Mouse (Mus musculus) splenic B cell, adult 2 months (primary cell): ENCODE data around the gene 4921511C20Rik.

Source experiments
- DNase-seq: peaks from one replicate; pipeline ENCODE4 v3.0.0-alpha.2; 2011; ENCODE audit warnings: low read depth, low spot score
- H3K27me3 ChIP-seq: 2 replicates; pipeline ENCODE4 v1.6.1; 2012; ENCODE audit warnings: mild to moderate bottlenecking, low read length, moderate library complexity, mixed read lengths; ENCODE audit not compliant: control insufficient read depth, poor library complexity, insufficient read depth, severe bottlenecking
- H3K36me3 ChIP-seq: 2 replicates; pipeline ENCODE4 v1.6.1; 2012; ENCODE audit warnings: mild to moderate bottlenecking, low read length, moderate library complexity, mixed read lengths; ENCODE audit not compliant: control insufficient read depth, poor library complexity, insufficient read depth, severe bottlenecking

4921511C20Rik gene

GRCm38 (mm10) chrX:127393993-127394392 lies at the start of gene 4921511C20Rik:
4921511C20Rik (plus strand) TSS chrX:127394293.
- DNase-seq, result no peak
- Histone ChIP-seq H3K36me3 (no peaks in the 10 kb centered on the region), H3K27me3 (no peaks in the 10 kb centered on the region)
